Mouse (Mus musculus) hindlimb bud, embryonic 11.5 days (tissue): Measurements from ENCODE around the gene Chst8.

Source experiments
- DNase-seq: peaks from one replicate; pipeline ENCODE4 v3.0.0-alpha.2; 2012; ENCODE audit warnings: low read depth, low spot score; ENCODE audit errors: extremely low spot score

Gene Chst8

GRCm38 (mm10) chr7:34812531-34813111, at the start of gene Chst8:
Gene Chst8, minus strand, starts transcription at chr7:34812711.
- no peak for DNase-seq

GRCm38 (mm10) chr7:34858291-34858690, 45.8 kb upstream of the Chst8 start:
- DNase-seq = no peak

- no peak for DNase-seq
Observed at GRCm38 (mm10) chr7:34854781-34855352, 42.4 kb upstream of the Chst8 start.

GRCm38 (mm10) chr7:34853393-34853792, 40.9 kb upstream of the Chst8 start:
- no peak for DNase-seq

GRCm38 (mm10) chr7:34849660-34850059, 37.1 kb upstream of the Chst8 start:
- DNase-seq = no peak

GRCm38 (mm10) chr7:34848811-34849210, 36.3 kb upstream of the Chst8 start:
- DNase-seq = no peak

- no peak for DNase-seq
Observed at GRCm38 (mm10) chr7:34847900-34848299, 35.4 kb upstream of the Chst8 start.

GRCm38 (mm10) chr7:34847410-34847809, 34.9 kb upstream of the Chst8 start:
- no peak for DNase-seq

GRCm38 (mm10) chr7:34838749-34839148, 26.2 kb upstream of the Chst8 start:
- DNase-seq = no peak

- DNase-seq = no peak
Observed at GRCm38 (mm10) chr7:34838231-34838630, 25.7 kb upstream of the Chst8 start.

GRCm38 (mm10) chr7:34826255-34826909, 13.9 kb upstream of the Chst8 start:
- no peak for DNase-seq

GRCm38 (mm10) chr7:34821587-34821986, 9.1 kb upstream of the Chst8 start:
- no peak for DNase-seq

GRCm38 (mm10) chr7:34820554-34820953, 8.0 kb upstream of the Chst8 start:
- DNase-seq = no peak

- DNase-seq = no peak
Observed at GRCm38 (mm10) chr7:34819796-34820195, 7.3 kb upstream of the Chst8 start.

GRCm38 (mm10) chr7:34818660-34819059, 6.1 kb upstream of the Chst8 start:
- no peak for DNase-seq

GRCm38 (mm10) chr7:34816981-34817380, 4.5 kb upstream of the Chst8 start:
- no peak for DNase-seq

GRCm38 (mm10) chr7:34814801-34815200, 2.3 kb upstream of the Chst8 start:
- DNase-seq = no peak

- no peak for DNase-seq
Observed at GRCm38 (mm10) chr7:34811531-34812526, 682 bp downstream of the Chst8 start.

- no peak for DNase-seq
Observed at GRCm38 (mm10) chr7:34811060-34811459, 1.5 kb downstream of the Chst8 start.

GRCm38 (mm10) chr7:34806307-34806706, 6.2 kb downstream of the Chst8 start:
- no peak for DNase-seq

GRCm38 (mm10) chr7:34805691-34806205, 6.8 kb downstream of the Chst8 start:
- DNase-seq = no peak
